Mouse (Mus musculus): ENCODE measurements around the gene Asb1. TPM values are rescaled to one million over a fixed set of nuclear protein-coding genes. Genes with fewer than 3 reads are reported as not detected.

Asb1 gene
- polyA plus RNA-seq, 1 experiment = 34.3 TPM

- TF ChIP-seq GATA1 (IDR thresholded peaks at IDR 0.05; ENCODE audit: low read length) = no peak
Measured at GRCm38 (mm10) chr1:91537786-91538569, 2.4 kb upstream of the Asb1 start.

- no peak for TF ChIP-seq GATA1 (IDR thresholded peaks at IDR 0.05; ENCODE audit: low read length)
Measured at GRCm38 (mm10) chr1:91538570-91538929, 1.8 kb upstream of the Asb1 start.

- no peak for TF ChIP-seq GATA1 (IDR thresholded peaks at IDR 0.05; ENCODE audit: low read length)
Measured at GRCm38 (mm10) chr1:91539246-91539645, 1.1 kb upstream of the Asb1 start.

GRCm38 (mm10) chr1:91539704-91540270 is 557 bp upstream of the Asb1 start:
- no peak for TF ChIP-seq GATA1 (IDR thresholded peaks at IDR 0.05; ENCODE audit: low read length)

GRCm38 (mm10) chr1:91541042-91541592 is 773 bp downstream of the Asb1 start:
- no peak for TF ChIP-seq GATA1 (IDR thresholded peaks at IDR 0.05; ENCODE audit: low read length)

- no peak for TF ChIP-seq GATA1 (IDR thresholded peaks at IDR 0.05; ENCODE audit: low read length)
Measured at GRCm38 (mm10) chr1:91543974-91544373, 3.6 kb downstream of the Asb1 start.

GRCm38 (mm10) chr1:91545226-91545625 is 4.9 kb downstream of the Asb1 start:
- no peak for TF ChIP-seq GATA1 (IDR thresholded peaks at IDR 0.05; ENCODE audit: low read length)

GRCm38 (mm10) chr1:91547567-91547966 is 7.2 kb downstream of the Asb1 start:
- no peak for TF ChIP-seq GATA1 (IDR thresholded peaks at IDR 0.05; ENCODE audit: low read length)

GRCm38 (mm10) chr1:91549073-91549472 is 8.7 kb downstream of the Asb1 start:
- TF ChIP-seq GATA1 (IDR thresholded peaks at IDR 0.05; ENCODE audit: low read length) = no peak

GRCm38 (mm10) chr1:91557099-91557498 is 16.8 kb downstream of the Asb1 start:
- no peak for TF ChIP-seq GATA1 (IDR thresholded peaks at IDR 0.05; ENCODE audit: low read length)

- no peak for TF ChIP-seq GATA1 (IDR thresholded peaks at IDR 0.05; ENCODE audit: low read length)
Measured at GRCm38 (mm10) chr1:91561226-91561625, 20.9 kb downstream of the Asb1 start.

- no peak for TF ChIP-seq GATA1 (IDR thresholded peaks at IDR 0.05; ENCODE audit: low read length)
Measured at GRCm38 (mm10) chr1:91562977-91563590, 22.7 kb downstream of the Asb1 start.

- TF ChIP-seq GATA1 (IDR thresholded peaks at IDR 0.05; ENCODE audit: low read length) = no peak
Measured at GRCm38 (mm10) chr1:91564004-91564403, 23.7 kb downstream of the Asb1 start.

GRCm38 (mm10) chr1:91564598-91564997 is 24.3 kb downstream of the Asb1 start:
- no peak for TF ChIP-seq GATA1 (IDR thresholded peaks at IDR 0.05; ENCODE audit: low read length)

GRCm38 (mm10) chr1:91567269-91567668 is 26.9 kb downstream of the Asb1 start:
- no peak for TF ChIP-seq GATA1 (IDR thresholded peaks at IDR 0.05; ENCODE audit: low read length)

GRCm38 (mm10) chr1:91572458-91572857 is 32.1 kb downstream of the Asb1 start:
- TF ChIP-seq GATA1 (IDR thresholded peaks at IDR 0.05; ENCODE audit: low read length) = no peak
